Mouse (Mus musculus): ENCODE data around the gene Setx. TPM values are rescaled to one million over a fixed set of nuclear protein-coding genes. Genes with fewer than 3 reads are reported as not detected.

The Setx gene
- polyA plus RNA-seq, 1 experiment = 97.8 TPM

- TF ChIP-seq POLR2A (IDR thresholded peaks at IDR 0.05; ENCODE audit: insufficient read depth, low read depth, low read length) = peak; percentile 42; the same call in 1 of the 2 replicates
- no peak for TF ChIP-seq CTCF (IDR thresholded peaks at IDR 0.05; ENCODE audit: insufficient read depth, low read depth, low read length)
- WGBS = under 1% methylated on average over 81 of the region's 81 CpGs
- Histone ChIP-seq H3K4me1 (ENCODE audit: control insufficient read depth, insufficient read depth, low read length) (peaks cover 6% of the 10 kb centered on the region), H3K27ac (ENCODE audit: insufficient read depth, low read depth, low read length) (peak overlapping the region; percentile 59), H3K4me3 (ENCODE audit: insufficient read depth, low read depth, low read length) (peak overlapping the region; percentile 68)
Observed at GRCm38 (mm10) chr2:29124936-29125701, 1.1 kb downstream of the Setx start.

GRCm38 (mm10) chr2:29130118-29130899, 6.3 kb downstream of the Setx start:
- Histone ChIP-seq H3K27ac (ENCODE audit: insufficient read depth, low read depth, low read length) (no peak overlapping the region), H3K4me3 (ENCODE audit: insufficient read depth, low read depth, low read length) (no peak overlapping the region), H3K4me1 (ENCODE audit: control insufficient read depth, insufficient read depth, low read length) (peaks cover 2% of the 10 kb centered on the region; the same call in 1 of the 2 replicates)
- WGBS = 96% methylated on average over 7 of the region's 7 CpGs
- no peak for TF ChIP-seq POLR2A (IDR thresholded peaks at IDR 0.05; ENCODE audit: insufficient read depth, low read depth, low read length)
- TF ChIP-seq CTCF (IDR thresholded peaks at IDR 0.05; ENCODE audit: insufficient read depth, low read depth, low read length) = no peak

GRCm38 (mm10) chr2:29135161-29135560, 11.2 kb downstream of the Setx start:
- no peak overlapping the region for H3K4me3 ChIP-seq (ENCODE audit: insufficient read depth, low read depth, low read length)
- no peak for TF ChIP-seq CTCF (IDR thresholded peaks at IDR 0.05; ENCODE audit: insufficient read depth, low read depth, low read length)
- no peak for TF ChIP-seq POLR2A (IDR thresholded peaks at IDR 0.05; ENCODE audit: insufficient read depth, low read depth, low read length)
- H3K27ac ChIP-seq (ENCODE audit: insufficient read depth, low read depth, low read length) = no peak overlapping the region
- H3K4me1 ChIP-seq (ENCODE audit: control insufficient read depth, insufficient read depth, low read length) = no peaks in the 10 kb centered on the region

- 67% methylated on average over 2 of the region's 2 CpGs for WGBS
- TF ChIP-seq POLR2A (IDR thresholded peaks at IDR 0.05; ENCODE audit: insufficient read depth, low read depth, low read length) = no peak
- no peak for TF ChIP-seq CTCF (IDR thresholded peaks at IDR 0.05; ENCODE audit: insufficient read depth, low read depth, low read length)
- H3K4me3 ChIP-seq (ENCODE audit: insufficient read depth, low read depth, low read length) = no peak overlapping the region
- H3K4me1 ChIP-seq (ENCODE audit: control insufficient read depth, insufficient read depth, low read length) = no peaks in the 10 kb centered on the region
- H3K27ac ChIP-seq (ENCODE audit: insufficient read depth, low read depth, low read length) = no peak overlapping the region
Observed at GRCm38 (mm10) chr2:29151941-29152340, 28.0 kb downstream of the Setx start.

GRCm38 (mm10) chr2:29168067-29168466, 44.1 kb downstream of the Setx start:
- TF ChIP-seq CTCF (IDR thresholded peaks at IDR 0.05; ENCODE audit: insufficient read depth, low read depth, low read length) (no peak), POLR2A (IDR thresholded peaks at IDR 0.05; ENCODE audit: insufficient read depth, low read depth, low read length) (no peak)
- no peaks in the 10 kb centered on the region for H3K4me1 ChIP-seq (ENCODE audit: control insufficient read depth, insufficient read depth, low read length)
- WGBS = 94% methylated on average over 5 of the region's 5 CpGs
- H3K27ac ChIP-seq (ENCODE audit: insufficient read depth, low read depth, low read length) = no peak overlapping the region
- no peak overlapping the region for H3K4me3 ChIP-seq (ENCODE audit: insufficient read depth, low read depth, low read length)

- Histone ChIP-seq H3K4me1 (ENCODE audit: control insufficient read depth, insufficient read depth, low read length) (peaks cover 4% of the 10 kb centered on the region), H3K4me3 (ENCODE audit: insufficient read depth, low read depth, low read length) (no peak overlapping the region), H3K27ac (ENCODE audit: insufficient read depth, low read depth, low read length) (no peak overlapping the region)
- WGBS = 96% methylated on average over 3 of the region's 3 CpGs
- no peak for TF ChIP-seq POLR2A (IDR thresholded peaks at IDR 0.05; ENCODE audit: insufficient read depth, low read depth, low read length)
- TF ChIP-seq CTCF (IDR thresholded peaks at IDR 0.05; ENCODE audit: insufficient read depth, low read depth, low read length) = no peak
Observed at GRCm38 (mm10) chr2:29174887-29175286, 50.9 kb downstream of the Setx start.

GRCm38 (mm10) chr2:29179810-29180209, 55.8 kb downstream of the Setx start:
- H3K4me1 ChIP-seq (ENCODE audit: control insufficient read depth, insufficient read depth, low read length) = peaks cover 7% of the 10 kb centered on the region
- no peak overlapping the region for H3K27ac ChIP-seq (ENCODE audit: insufficient read depth, low read depth, low read length)
- no peak overlapping the region for H3K4me3 ChIP-seq (ENCODE audit: insufficient read depth, low read depth, low read length)
- 58% methylated on average over 4 of the region's 4 CpGs for WGBS
- TF ChIP-seq CTCF (IDR thresholded peaks at IDR 0.05; ENCODE audit: insufficient read depth, low read depth, low read length) (no peak), POLR2A (IDR thresholded peaks at IDR 0.05; ENCODE audit: insufficient read depth, low read depth, low read length) (no peak)

- Histone ChIP-seq H3K4me3 (ENCODE audit: insufficient read depth, low read depth, low read length) (no peak overlapping the region), H3K27ac (ENCODE audit: insufficient read depth, low read depth, low read length) (no peak overlapping the region), H3K4me1 (ENCODE audit: control insufficient read depth, insufficient read depth, low read length) (peaks cover 7% of the 10 kb centered on the region)
- TF ChIP-seq CTCF (IDR thresholded peaks at IDR 0.05; ENCODE audit: insufficient read depth, low read depth, low read length) (no peak), POLR2A (IDR thresholded peaks at IDR 0.05; ENCODE audit: insufficient read depth, low read depth, low read length) (no peak)
- 86% methylated on average over 2 of the region's 2 CpGs for WGBS
Observed at GRCm38 (mm10) chr2:29181111-29181510, 57.1 kb downstream of the Setx start.
